Mouse (Mus musculus) kidney, embryonic 16.5 days (tissue): ENCODE data around the gene Pxmp2. TPM values are rescaled to one million over a fixed set of nuclear protein-coding genes. Genes with fewer than 3 reads are reported as not detected.

ENCODE experiments used
- polyA plus RNA-seq: library from polyadenylated mRNA; unstranded; fragments of >200 nt; fragmentation: Nextera tagmentation; extraction: Ambion mirVana; gene quantifications from 2 replicates; pipeline ENCODE4 v1.2.1, GENCODE M21; 2015

Gene Pxmp2
- polyA plus RNA-seq, 1 experiment from 2014 or later = 27.3 TPM

Other genes starting within 250 kb of the Pxmp2 start
- gene Gm17655, start 213.7 kb downstream of the Pxmp2 start, polyA plus RNA-seq = 4.2 and 6.9 TPM in 2 replicates
- 1.6 and 1.7 TPM in 2 replicates for gene Gm35315, start 191.8 kb downstream of the Pxmp2 start, polyA plus RNA-seq
- 2.3 and 2.6 TPM in 2 replicates for gene Plcxd1, start 186.2 kb downstream of the Pxmp2 start, polyA plus RNA-seq
- 36.4 and 39.2 TPM in 2 replicates for gene Gtpbp6, start 178.0 kb downstream of the Pxmp2 start, polyA plus RNA-seq
- 4.5 and 6.0 TPM in 2 replicates for gene Zfp605, start 176.1 kb downstream of the Pxmp2 start, polyA plus RNA-seq
- gene Chfr, start 150.3 kb downstream of the Pxmp2 start, polyA plus RNA-seq = 39.4 and 42.8 TPM in 2 replicates
- gene Golga3, start 109.5 kb downstream of the Pxmp2 start, polyA plus RNA-seq = 19.2 and 19.6 TPM in 2 replicates
- gene Ankle2, start 55.2 kb downstream of the Pxmp2 start, polyA plus RNA-seq = 24.3 and 25.5 TPM in 2 replicates
- 68.5 and 74.5 TPM in 2 replicates for gene Pgam5, start 16.3 kb downstream of the Pxmp2 start, polyA plus RNA-seq
- 30.3 and 32.1 TPM in 2 replicates for gene Pole, start 120 bp upstream of the Pxmp2 start, polyA plus RNA-seq
- gene P2rx2, start 57.0 kb upstream of the Pxmp2 start, polyA plus RNA-seq = 1.1 and 1.2 TPM in 2 replicates
- not detected in 2 replicates for gene Lrcol1, start 58.5 kb upstream of the Pxmp2 start, polyA plus RNA-seq
- gene Fbrsl1, start 162.3 kb upstream of the Pxmp2 start, polyA plus RNA-seq = 8.6 and 9.8 TPM in 2 replicates